Comparison of ENCODE assay signal across 15 mouse cellular contexts in the genomic region with DNA sequence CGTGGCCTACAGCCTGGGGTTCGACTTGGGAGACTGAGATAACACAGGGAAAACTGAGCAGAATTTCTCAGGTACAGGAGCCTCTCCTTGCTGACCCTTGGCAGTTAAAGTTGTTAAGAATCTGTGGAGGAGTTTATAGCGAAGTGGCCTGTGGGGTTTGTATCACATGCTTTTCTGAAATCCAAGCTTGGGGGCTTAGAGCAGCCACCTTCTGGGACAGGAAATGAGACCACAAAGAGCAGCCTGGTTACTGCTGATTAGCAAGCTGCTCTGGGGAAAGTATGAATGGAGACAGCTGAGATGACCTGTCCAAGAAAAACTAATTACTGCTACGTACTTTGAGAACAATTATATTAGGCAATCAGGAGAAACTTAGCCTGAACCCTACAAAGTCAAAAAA.
DNase-seq lines count a peak whose midpoint lies in the region; ATAC-seq and TF ChIP-seq lines count a peak whose summit lies in the region.
"Had no signal": no experiment of that assay in that cellular context is flagged by ENCODE, and none has a peak within 500 bp of the region (broad histone marks: within the 10 kb centered on the region; RNA-seq: fewer than 3 reads in every experiment).

No protein-coding gene starts in this region.

- H3K4me2 ChIP-seq in forebrain, embryonic 13.5 days: no peak overlapping the region
- H3K4me2 ChIP-seq in forebrain, embryonic 15.5 days (replicated peaks): no peak overlapping the region
- H3K4me2 ChIP-seq in hindbrain, embryonic 11.5 days (replicated peaks; ENCODE audit: low read depth, low read length): no peak overlapping the region
- H3K4me2 ChIP-seq in hindbrain, postnatal 0 days (ENCODE audit: low read depth, low read length): no peak overlapping the region

- no peak overlapping the region for H3K4me3 ChIP-seq in forebrain, embryonic 13.5 days
- no peak overlapping the region for H3K4me3 ChIP-seq in forebrain, embryonic 15.5 days
- no peak overlapping the region for H3K4me3 ChIP-seq in hindbrain, embryonic 11.5 days (ENCODE audit: low read depth, low read length)
- no peak overlapping the region for H3K4me3 ChIP-seq in hindbrain, postnatal 0 days (ENCODE audit: low read length)
- no peak overlapping the region for H3K4me3 ChIP-seq in G1E (ENCODE audit: low read depth, low read length)
- H3K4me3 ChIP-seq: layer of hippocampus, adult 2 months had no signal

- intact Hi-C loops in left cerebral cortex, postnatal 10 days (cut with DNase I): no loop called here

- TF ChIP-seq CTCF in hindbrain, postnatal 0 days (IDR thresholded peaks at IDR 0.05; ENCODE audit: low read depth): no peak
- TF ChIP-seq CTCF in G1E (IDR thresholded peaks at IDR 0.05; ENCODE audit: low read depth, low read length): no peak

- DNase-seq in hindbrain, embryonic 11.5 days (ENCODE audit: low spot score): no peak
- no peak for DNase-seq in hindbrain, postnatal 0 days (ENCODE audit: low spot score)
- no peak for DNase-seq in G1E (ENCODE audit: low spot score)
- no peak for DNase-seq in left cerebral cortex, postnatal 10 days (ENCODE audit: extremely low spot score in 1 of 2, low spot score in 2 of 2)
- DNase-seq: B cell, adult 2 months; cerebellum, adult 8-10 months; lung, adult 2 months; thymus, postnatal 36 days had no signal

- H3K27ac ChIP-seq in forebrain, embryonic 13.5 days: peak overlapping the region; percentile 32; the same call in 1 of the 2 replicates
- H3K27ac ChIP-seq in forebrain, embryonic 15.5 days (replicated peaks): no peak overlapping the region; the same call in 1 of the 2 replicates
- H3K27ac ChIP-seq in hindbrain, embryonic 11.5 days (ENCODE audit: low read depth, low read length): 0 out of 2 replicates have a peak overlapping the region, but pooled peaks have one; percentile 24
- no peak overlapping the region for H3K27ac ChIP-seq in hindbrain, postnatal 0 days
- H3K27ac ChIP-seq: layer of hippocampus, adult 2 months; stomach, postnatal 0 days had no signal

- WGBS in forebrain, embryonic 13.5 days: 29% methylated on average over 4 of the region's 4 CpGs
- WGBS in forebrain, embryonic 15.5 days: 32% methylated on average over 4 of the region's 4 CpGs
- 61% methylated on average over 4 of the region's 4 CpGs for WGBS in hindbrain, embryonic 11.5 days
- 59% methylated on average over 4 of the region's 4 CpGs for WGBS in hindbrain, postnatal 0 days

- no peak overlapping the region for H3K9ac ChIP-seq in forebrain, embryonic 13.5 days
- H3K9ac ChIP-seq in forebrain, embryonic 15.5 days (replicated peaks): no peak overlapping the region
- no peak overlapping the region for H3K9ac ChIP-seq in hindbrain, embryonic 11.5 days (ENCODE audit: low read depth, low read length)
- no peak overlapping the region for H3K9ac ChIP-seq in hindbrain, postnatal 0 days (replicated peaks; ENCODE audit: low read length)

- ATAC-seq in forebrain, embryonic 13.5 days: no peak
- ATAC-seq in forebrain, embryonic 15.5 days (replicated peaks): no peak
- ATAC-seq in hindbrain, embryonic 11.5 days (ENCODE audit: low FRiP score): no peak
- no peak for ATAC-seq in hindbrain, postnatal 0 days
- peak; percentile 28; the same call in 1 of the 2 replicates for ATAC-seq in G1E (ENCODE audit: extremely low read depth, insufficient number of reproducible peaks, low FRiP score, poor library complexity, severe bottlenecking)
- ATAC-seq in granulocyte monocyte progenitor cell, adult 5-6 weeks (replicated peaks; ENCODE audit: poor library complexity, severe bottlenecking): peak; percentile 50
- ATAC-seq in frontal cortex, adult (ENCODE audit: low TSS enrichment): no peak
- ATAC-seq: intestine, embryonic 16.5 days had no signal

- H3K4me1 ChIP-seq in forebrain, embryonic 13.5 days: peaks cover 50% of the 10 kb centered on the region
- H3K4me1 ChIP-seq in forebrain, embryonic 15.5 days: peaks cover 63% of the 10 kb centered on the region
- H3K4me1 ChIP-seq in hindbrain, embryonic 11.5 days (replicated peaks; ENCODE audit: control insufficient read depth, insufficient read depth, low read length): peaks cover 7% of the 10 kb centered on the region
- peaks cover 25% of the 10 kb centered on the region for H3K4me1 ChIP-seq in hindbrain, postnatal 0 days (ENCODE audit: insufficient read depth, low read length)
- H3K4me1 ChIP-seq in G1E (ENCODE audit: insufficient read depth, low read depth, low read length): no peaks in the 10 kb centered on the region

- H3K36me3 ChIP-seq in forebrain, embryonic 13.5 days (ENCODE audit: poor library complexity, severe bottlenecking): peaks cover 22% of the 10 kb centered on the region
- H3K36me3 ChIP-seq in forebrain, embryonic 15.5 days: peaks cover 3% of the 10 kb centered on the region; the same call in 1 of the 2 replicates
- H3K36me3 ChIP-seq in hindbrain, embryonic 11.5 days (ENCODE audit: control insufficient read depth, insufficient read depth, low read length): no peaks in the 10 kb centered on the region
- H3K36me3 ChIP-seq in hindbrain, postnatal 0 days (ENCODE audit: insufficient read depth, low read length): no peaks in the 10 kb centered on the region; the same call in 1 of the 2 replicates
- H3K36me3 ChIP-seq in G1E (replicated peaks): no peaks in the 10 kb centered on the region

- H3K9me3 ChIP-seq in forebrain, embryonic 13.5 days (replicated peaks): no peaks in the 10 kb centered on the region
- H3K9me3 ChIP-seq in forebrain, embryonic 15.5 days: no peaks in the 10 kb centered on the region
- H3K9me3 ChIP-seq in hindbrain, embryonic 11.5 days (ENCODE audit: control insufficient read depth, low read length): no peaks in the 10 kb centered on the region
- H3K9me3 ChIP-seq in hindbrain, postnatal 0 days (ENCODE audit: low read length): no peaks in the 10 kb centered on the region
- H3K9me3 ChIP-seq in G1E (replicated peaks): no peaks in the 10 kb centered on the region

- H3K27me3 ChIP-seq in forebrain, embryonic 13.5 days: no peaks in the 10 kb centered on the region
- no peaks in the 10 kb centered on the region for H3K27me3 ChIP-seq in forebrain, embryonic 15.5 days
- H3K27me3 ChIP-seq in hindbrain, embryonic 11.5 days (ENCODE audit: control insufficient read depth, insufficient read depth, low read length): no peaks in the 10 kb centered on the region
- H3K27me3 ChIP-seq in hindbrain, postnatal 0 days (ENCODE audit: insufficient read depth, low read length): no peaks in the 10 kb centered on the region
- no peaks in the 10 kb centered on the region for H3K27me3 ChIP-seq in G1E (ENCODE audit: insufficient read depth, low read length)

Comparison
In these comparisons a context has a peak if more than half of its experiments do, and no peak if none do; other contexts are left out.
1. H3K27ac ChIP-seq: peak in forebrain, embryonic 13.5 days (single experiment) and hindbrain, embryonic 11.5 days (single experiment); none in forebrain, embryonic 15.5 days (single experiment) and hindbrain, postnatal 0 days (single experiment).
2. ATAC-seq: peak in G1E (single experiment) and granulocyte monocyte progenitor cell, adult 5-6 weeks (single experiment); none in forebrain, embryonic 13.5 days (single experiment), forebrain, embryonic 15.5 days (single experiment), hindbrain, embryonic 11.5 days (single experiment), hindbrain, postnatal 0 days (single experiment) and frontal cortex, adult (single experiment).